Mouse (Mus musculus): ENCODE results near the gene Ndufa9. TPM values are rescaled to one million over a fixed set of nuclear protein-coding genes. Genes with fewer than 3 reads are reported as not detected.

Gene Ndufa9
- polyA plus RNA-seq (2015; fragmentation: Nextera tagmentation; extraction: Ambion mirVana): 384 and 419 TPM in 2 replicates

GRCm38 (mm10) chr6:126848712-126849704, at the start of gene Ndufa9:
Gene Ndufa9, minus strand, starts transcription at chr6:126849136.

GRCm38 (mm10) chr6:126852881-126853280, 3.9 kb upstream of the Ndufa9 start, which contains the start of gene Akap3:
Gene Akap3, plus strand, starts transcription at chr6:126853098.

Other genes with a start within 250 kb of the Ndufa9 start
- gene Kcna1, start 202.8 kb downstream of the Ndufa9 start, polyA plus RNA-seq (2015; fragmentation: Nextera tagmentation; extraction: Ambion mirVana): 1.6 and 2.4 TPM in 2 replicates
- 2.0 and 2.2 TPM in 2 replicates for gene Kcna6, start 108.5 kb downstream of the Ndufa9 start, polyA plus RNA-seq (2015; fragmentation: Nextera tagmentation; extraction: Ambion mirVana)
- not detected in 2 replicates for gene Akap3, start 4.0 kb upstream of the Ndufa9 start, polyA plus RNA-seq (2015; fragmentation: Nextera tagmentation; extraction: Ambion mirVana)
- not detected in 2 replicates for gene Dyrk4, start 72.7 kb upstream of the Ndufa9 start, polyA plus RNA-seq (2015; fragmentation: Nextera tagmentation; extraction: Ambion mirVana)
- gene Rad51ap1, start 90.5 kb upstream of the Ndufa9 start, polyA plus RNA-seq (2015; fragmentation: Nextera tagmentation; extraction: Ambion mirVana): 12.4 and 14.2 TPM in 2 replicates
- gene D6Wsu163e, start 90.8 kb upstream of the Ndufa9 start, polyA plus RNA-seq (2015; fragmentation: Nextera tagmentation; extraction: Ambion mirVana): 11.8 and 12.7 TPM in 2 replicates
- gene Fgf6, start 166.4 kb upstream of the Ndufa9 start, polyA plus RNA-seq (2015; fragmentation: Nextera tagmentation; extraction: Ambion mirVana): 2.7 and 3.0 TPM in 2 replicates
- gene Fgf23, start 223.8 kb upstream of the Ndufa9 start, polyA plus RNA-seq (2015; fragmentation: Nextera tagmentation; extraction: Ambion mirVana): 0.18 and 0.32 TPM in 2 replicates

All from skeletal muscle tissue, postnatal 0 days (tissue).